Mouse (Mus musculus): Measurements from ENCODE around the gene Gripap1.

Gripap1 gene

DNA sequence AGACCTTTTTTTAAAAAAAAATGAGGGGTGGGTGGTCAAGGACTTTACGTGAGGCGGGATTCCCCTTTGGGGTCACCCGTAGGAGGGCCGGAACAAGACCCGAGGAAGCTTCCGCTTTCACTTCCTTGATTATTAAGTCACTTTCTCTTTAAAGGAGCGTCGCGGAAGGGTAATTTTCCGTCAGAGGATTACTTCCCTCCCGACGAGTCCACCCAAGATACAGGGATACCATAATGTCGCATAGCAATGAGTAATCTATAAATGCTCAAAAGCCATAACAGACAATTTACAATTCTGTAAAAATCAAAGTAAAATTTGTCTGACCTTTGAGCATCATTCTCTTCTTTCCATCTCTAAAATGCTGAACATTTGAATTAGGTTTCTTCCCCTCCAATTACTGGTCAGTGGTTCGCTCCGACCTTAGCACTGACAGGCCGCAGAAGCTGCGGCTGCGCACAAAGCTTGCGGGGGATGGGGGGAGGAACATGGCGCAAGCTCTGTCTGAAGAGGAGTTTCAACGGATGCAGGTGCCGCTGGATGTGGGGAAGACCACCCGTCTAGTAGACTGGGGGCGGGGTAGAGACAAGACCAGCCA lies at the start of gene Gripap1:
TSS of gene Gripap1 (plus strand) at position 224 of the 595 bp plus-strand sequence.
- peak; percentile 79 to 86 for DNase-seq

DNA sequence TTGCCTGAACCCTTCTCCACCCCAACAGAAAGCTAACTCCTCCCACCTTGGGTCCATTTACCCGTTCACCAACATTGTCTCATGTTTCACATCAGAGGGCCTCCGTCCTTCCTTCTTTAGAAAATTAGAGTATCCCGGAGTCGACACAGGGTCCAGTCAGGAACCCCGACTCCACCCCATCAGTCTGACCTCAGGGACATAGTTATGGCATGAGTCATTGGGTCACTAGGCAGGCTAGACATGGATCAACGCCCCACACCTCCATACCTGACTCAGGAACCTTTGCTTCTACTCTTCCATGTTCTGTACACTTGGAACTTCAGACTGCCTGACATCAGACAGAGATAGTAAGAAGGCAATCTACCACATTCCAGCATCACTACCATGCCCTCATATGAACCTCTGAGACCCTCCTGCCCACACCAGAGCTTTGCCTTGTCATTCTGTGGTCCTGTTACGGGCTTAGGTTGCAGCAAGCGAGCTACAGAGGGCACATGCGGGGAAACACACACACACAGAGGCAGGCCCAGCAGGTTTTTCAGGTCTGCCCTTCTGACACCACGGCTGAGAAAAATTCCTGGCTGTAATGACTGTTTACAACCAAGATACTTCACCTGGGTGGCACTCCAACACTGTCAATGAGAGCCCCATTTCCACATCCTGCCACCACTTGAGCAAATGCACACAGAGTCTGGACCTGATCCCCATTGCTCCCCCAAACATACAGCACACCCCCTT lies 49.3 kb upstream of the Gripap1 start:
- peak; percentile 24 to 48 for DNase-seq

GRCm38 (mm10) chrX:7741103-7741502 lies 48.5 kb upstream of the Gripap1 start:
- no peak for DNase-seq

DNA sequence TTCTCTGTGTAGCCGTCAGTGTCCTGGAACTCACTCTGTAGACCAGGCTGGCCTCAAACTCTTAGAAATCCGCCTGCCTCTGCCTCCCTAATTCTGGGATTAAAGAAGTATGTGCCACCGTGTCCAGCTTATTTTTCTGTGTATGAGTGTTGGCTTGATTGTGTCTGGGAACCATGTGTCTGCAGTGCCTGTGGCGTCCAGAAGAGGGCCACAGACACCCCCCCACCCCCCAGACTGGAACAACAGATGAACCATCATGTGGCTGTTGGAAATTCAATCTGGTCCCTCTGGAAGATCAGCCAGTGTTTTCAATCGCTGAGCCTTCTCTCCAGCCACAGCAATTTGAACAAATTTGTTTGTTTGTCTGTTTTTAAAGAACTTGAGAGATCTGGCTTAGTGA lies 46.1 kb upstream of the Gripap1 start:
- DNase-seq = no peak

DNA sequence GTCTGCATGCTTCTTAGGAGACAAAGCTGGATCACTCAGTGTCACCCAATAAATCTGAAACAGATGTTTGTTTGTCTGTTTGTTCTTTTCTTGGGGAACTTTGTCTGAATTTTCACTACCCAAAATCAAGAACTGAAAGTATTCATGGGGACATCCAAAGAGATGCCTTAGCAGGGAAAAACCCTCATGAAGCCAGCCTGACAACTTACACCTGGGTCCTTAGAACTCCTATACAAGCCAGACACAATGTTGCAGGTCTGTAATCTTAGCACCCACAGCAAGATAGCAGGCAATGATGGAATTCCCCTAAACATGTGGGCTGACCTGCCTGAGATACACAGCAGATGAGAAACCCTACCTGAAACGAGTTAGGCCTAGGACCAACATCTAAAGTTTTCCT lies 44.6 kb upstream of the Gripap1 start:
- DNase-seq = no peak

DNA sequence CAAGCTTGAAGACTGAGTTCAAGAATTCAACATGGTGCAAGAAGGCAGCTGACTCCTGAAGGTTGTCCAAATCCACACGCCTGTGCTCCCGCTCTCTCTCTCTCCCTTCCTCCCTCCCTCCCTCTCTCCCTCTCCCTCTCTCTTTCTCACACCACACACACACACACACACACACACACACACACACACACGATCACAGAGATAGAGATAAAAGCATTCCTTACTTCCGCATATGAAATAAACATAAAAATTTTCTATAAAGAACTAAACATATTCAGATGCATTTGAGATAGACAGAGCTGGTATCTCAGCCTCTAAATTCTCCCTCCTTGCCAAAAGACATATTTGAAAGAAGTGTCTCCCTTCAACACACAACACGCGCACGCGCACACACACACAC lies 44.1 kb upstream of the Gripap1 start:
- no peak for DNase-seq

- DNase-seq = peak; percentile 84 to 89
Measured at GRCm38 (mm10) chrX:7750432-7751116, 39.0 kb upstream of the Gripap1 start, which contains the start of gene Ccdc120. TSS of gene Ccdc120 (minus strand) at chrX:7750905.

DNA sequence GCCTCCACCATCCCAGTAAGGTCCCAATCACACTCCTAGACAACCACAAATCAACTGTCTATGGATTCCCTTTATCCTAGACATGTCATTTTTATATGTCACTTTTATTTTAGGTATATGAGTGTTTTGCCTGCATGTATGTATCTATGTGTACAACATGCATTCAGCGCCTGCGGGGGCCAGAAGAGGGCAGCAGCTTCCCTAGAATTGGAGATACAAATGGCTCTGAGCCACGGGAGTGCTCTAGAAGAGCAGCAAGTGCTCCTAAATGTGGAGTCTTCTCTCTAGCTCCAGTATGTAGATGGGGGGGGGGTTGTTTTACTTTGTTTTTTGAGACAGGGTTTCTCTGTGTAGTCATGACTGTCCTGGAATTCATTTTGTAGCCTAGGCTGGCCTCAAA lies 35.9 kb upstream of the Gripap1 start:
- peak in 1 of 2 experiments; percentile 40 for DNase-seq

DNA sequence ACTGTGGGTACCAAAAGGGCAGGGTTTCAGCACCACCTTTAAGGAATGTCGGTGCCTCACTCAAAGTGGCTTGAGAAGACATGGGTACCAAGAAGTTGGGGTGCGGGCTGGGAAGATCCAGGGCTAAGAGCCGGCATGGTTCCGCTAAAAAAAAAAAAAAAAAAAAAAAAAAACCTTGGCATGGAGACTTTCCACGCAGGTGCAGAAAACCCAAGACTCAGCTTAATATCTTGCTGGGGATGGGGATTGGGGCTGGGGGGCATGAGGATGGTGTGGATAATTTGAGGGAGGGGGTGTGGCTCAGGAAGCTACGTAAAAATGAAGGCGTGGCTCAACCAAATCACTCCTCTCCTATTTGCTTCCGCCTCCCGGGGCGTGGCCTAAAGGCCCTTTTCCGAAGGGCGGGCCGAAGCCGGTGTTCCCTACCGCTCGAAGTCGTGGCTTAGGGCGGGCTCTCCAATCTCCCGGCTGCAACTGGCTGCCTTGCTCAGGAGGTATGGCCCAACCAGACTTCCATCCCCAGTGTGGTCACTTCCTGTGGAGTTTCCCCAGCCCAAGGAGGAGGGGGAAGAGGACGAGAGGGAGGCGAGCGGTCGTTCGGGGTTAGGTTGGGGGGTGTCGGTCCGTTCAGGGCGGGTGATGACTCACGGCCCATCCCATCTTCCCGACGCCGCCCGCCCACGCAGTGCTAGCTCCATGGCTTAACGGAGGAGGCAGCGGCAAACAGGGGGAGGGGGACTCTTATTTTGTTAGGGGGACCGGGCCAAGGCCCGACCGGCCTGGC lies 27.2 kb upstream of the Gripap1 start, which contains the start of gene Tfe3:
TSS of gene Tfe3 (plus strand) at position 424 of the 784 bp plus-strand sequence.
- peak; percentile 91 to 95 for DNase-seq

- DNase-seq = no peak
Measured at GRCm38 (mm10) chrX:7762921-7763197, 26.7 kb upstream of the Gripap1 start.

DNA sequence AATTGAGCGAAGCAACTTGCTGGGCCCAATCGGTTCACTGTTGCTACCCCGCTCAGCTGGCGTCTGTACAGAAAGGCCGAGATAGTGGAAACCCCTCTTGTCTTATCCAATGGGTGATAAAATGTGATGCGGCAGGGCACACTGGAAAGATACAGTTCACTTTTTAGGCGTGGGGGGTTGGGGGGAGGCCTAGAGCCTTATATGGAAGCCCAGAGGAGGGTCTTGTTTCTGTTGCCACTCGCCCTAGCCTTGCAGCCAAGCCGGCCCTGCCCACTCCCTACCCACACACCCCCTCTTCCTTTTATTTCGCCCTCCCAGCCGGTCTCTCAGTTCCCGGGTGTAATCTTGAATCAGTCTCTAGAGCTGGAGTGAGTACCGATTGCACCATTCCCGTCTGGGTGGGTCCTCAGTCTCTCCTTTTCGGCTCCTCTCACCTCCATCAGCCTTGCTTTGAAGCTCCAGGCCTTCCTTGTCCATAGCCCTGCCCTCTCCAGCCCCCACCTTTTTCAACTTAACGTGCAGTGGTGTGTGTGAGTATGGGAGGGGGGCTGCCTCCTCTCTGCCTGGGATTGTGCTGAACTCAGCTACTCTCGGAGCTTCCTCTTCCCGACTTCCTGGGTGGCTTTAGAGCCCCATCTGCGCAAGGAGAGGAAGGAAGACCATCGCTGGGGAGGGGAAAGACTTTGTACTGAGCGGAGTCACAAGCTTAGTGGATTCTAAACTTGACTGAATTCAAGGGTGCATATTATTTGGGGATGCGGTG lies 25.8 kb upstream of the Gripap1 start:
- DNase-seq = peak; percentile 36 to 58

GRCm38 (mm10) chrX:7764657-7765280 lies 24.8 kb upstream of the Gripap1 start:
- DNase-seq = no peak

- DNase-seq = peak; percentile 4 to 21
Measured at GRCm38 (mm10) chrX:7765281-7765670, 24.3 kb upstream of the Gripap1 start.

DNA sequence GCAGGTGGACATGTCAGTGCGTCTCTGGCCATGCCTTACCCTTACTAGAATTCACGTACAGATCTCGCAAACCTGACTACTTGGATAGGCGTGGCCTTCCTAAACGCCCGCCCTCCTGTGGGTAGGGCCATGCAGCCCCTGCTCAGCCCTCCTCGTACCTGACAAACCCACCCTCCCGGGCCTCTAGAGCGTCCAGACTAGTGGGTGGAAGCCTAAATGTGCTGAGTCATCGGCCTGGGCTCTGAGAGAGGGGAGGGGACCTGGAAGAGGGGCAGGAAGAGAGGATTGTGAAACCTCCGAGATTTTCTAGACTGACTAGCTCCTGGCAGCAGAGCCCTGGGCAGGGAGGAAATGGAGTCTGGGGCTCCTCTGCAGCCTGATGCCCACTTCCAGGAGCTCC lies 23.8 kb upstream of the Gripap1 start:
- peak; percentile 52 to 67 for DNase-seq

DNA sequence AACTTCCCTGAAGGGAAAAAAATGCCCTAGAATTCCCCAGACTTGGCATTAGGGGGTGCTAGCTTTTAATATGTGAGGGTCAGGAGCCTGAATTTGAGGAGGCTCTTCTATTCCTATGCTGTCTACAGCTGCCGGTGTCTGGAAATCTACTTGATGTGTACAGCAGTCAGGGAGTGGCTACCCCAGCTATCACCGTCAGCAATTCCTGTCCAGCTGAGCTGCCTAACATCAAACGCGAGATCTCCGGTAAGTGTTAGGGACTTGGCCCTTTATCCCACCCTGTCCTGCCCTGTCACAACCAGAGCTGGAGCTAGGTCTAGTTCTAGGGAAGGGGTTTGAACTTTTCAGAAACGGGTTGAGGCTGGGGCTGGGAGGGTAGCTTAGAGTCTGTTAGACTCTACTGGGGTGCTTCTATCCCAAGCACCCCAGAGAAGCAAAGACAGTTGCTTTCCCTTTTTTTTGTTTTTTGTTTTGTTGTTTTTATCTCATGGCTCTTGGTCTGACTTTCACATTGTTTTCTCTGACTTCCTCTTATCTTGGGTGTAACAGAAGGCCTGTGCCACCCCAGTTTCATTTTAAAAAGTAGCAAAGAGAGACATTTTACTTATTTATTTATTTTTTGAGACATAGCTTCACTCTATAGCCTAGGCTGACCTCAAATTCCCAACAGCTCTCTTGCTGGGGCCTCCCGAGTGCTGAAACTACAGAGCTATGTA lies 20.1 kb upstream of the Gripap1 start:
- DNase-seq = no peak

- peak; percentile 43 to 53 for DNase-seq
Measured at GRCm38 (mm10) chrX:7772766-7773165, 16.8 kb upstream of the Gripap1 start.

DNA sequence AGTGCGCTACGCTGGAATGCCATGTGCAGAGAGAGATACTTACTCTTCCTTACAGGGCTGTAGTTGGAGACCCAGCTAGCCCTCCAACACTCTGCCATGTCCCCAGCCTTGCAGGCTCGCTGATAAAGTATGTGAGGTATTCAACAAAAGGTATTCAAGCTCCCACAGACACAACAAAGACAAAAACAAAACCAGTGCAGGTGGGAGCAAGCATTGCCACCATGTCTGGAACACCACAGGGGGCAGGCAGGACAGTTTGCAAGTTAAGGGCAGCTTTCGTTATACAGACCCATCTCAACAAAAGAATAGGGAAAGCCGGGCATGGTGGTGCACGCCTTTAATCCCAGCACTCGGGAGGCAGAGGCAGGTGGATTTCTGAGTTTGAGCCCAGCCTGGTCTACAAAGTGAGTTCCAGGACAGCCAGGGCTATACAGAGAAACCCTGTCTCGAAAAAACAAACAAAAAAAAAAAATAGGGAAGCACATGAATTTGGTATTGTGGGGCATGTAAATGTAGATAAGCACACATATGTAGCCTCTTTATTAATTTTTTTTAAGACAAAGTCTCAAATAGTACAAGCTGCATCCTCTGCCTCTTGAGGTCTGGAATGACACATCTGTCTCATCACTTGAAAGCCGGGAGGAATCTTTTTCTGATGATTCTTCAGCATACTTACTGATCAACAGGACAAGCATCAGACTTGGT lies 13.9 kb upstream of the Gripap1 start:
- no peak for DNase-seq

DNA sequence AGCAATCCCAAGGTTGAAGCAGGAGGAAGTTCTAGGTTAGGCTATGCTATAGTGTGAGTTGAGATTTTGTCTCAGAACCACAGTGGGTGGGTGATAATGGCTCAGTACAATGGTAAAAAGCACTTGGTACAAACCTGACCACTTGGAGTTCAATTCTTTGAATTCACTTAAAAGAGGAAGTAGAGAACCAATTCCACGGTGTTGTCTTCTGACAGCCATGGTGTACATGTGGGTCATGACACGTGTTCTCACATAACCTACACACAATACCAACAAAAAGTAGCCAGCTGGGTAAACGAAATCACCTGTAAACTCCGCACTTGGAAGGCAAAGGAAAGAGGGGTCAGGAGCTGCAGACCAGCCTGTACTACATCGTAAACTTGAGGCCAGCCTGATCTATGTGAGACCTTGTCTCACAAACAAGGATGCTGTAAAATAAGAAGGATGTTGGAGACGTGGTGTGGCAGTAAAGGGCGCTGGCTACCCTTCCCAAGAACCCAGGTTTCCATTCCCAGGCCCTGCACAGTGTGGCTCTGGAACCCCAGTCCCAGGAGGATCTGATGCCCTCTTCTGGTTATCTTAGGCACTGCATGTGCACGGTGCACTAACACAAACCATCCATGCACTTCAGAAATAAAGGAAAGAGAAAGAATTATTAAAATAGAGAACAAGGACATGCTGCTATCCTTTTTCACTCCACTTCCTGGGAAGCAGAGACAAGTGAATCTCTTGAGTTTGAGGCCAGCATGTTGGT lies 13.1 kb upstream of the Gripap1 start:
- peak; percentile 66 to 75 for DNase-seq

GRCm38 (mm10) chrX:7778450-7779244 lies 10.9 kb upstream of the Gripap1 start:
- no peak for DNase-seq

Measured in kidney, postnatal 4 days (tissue).